Mouse (Mus musculus) gastrocnemius, adult 2 months (tissue): ENCODE results near the gene Pam. TPM values are rescaled to one million over a fixed set of nuclear protein-coding genes. Genes with fewer than 3 reads are reported as not detected.

Experiments
- DNase-seq: peaks from one replicate; pipeline ENCODE4 v3.0.0; 2022
- H3K27ac ChIP-seq: fragments of 200-600 bp; 2 replicates; pipeline ENCODE4 v1.8.1; 2022; ENCODE audit warnings: mild to moderate bottlenecking
- H3K4me3 ChIP-seq: fragments of 200-600 bp; 2 replicates; pipeline ENCODE4 v1.8.1; 2022; ENCODE audit warnings: mild to moderate bottlenecking, moderate library complexity
- CTCF ChIP-seq: fragments of 200-600 bp; IDR thresholded peaks from 2 replicates; pipeline ENCODE4 v1.8.1; 2022; ENCODE audit warnings: antibody characterized with exemption, mild to moderate bottlenecking, moderate library complexity
- intact Hi-C: fragments of 180-260 bp; cut with DNase I; formaldehyde crosslinking; loops from one replicate; pipeline ENCODE4 v1.15.1; 2025
- total RNA-seq, 2 experiments: library from RNA; stranded (reverse); gene quantifications; 2 replicates each; pipeline ENCODE4 v1.2.3; 2021

Pam gene
- total RNA-seq, 2 experiments from 2014 or later: 27.6 to 39.9 TPM

DNA sequence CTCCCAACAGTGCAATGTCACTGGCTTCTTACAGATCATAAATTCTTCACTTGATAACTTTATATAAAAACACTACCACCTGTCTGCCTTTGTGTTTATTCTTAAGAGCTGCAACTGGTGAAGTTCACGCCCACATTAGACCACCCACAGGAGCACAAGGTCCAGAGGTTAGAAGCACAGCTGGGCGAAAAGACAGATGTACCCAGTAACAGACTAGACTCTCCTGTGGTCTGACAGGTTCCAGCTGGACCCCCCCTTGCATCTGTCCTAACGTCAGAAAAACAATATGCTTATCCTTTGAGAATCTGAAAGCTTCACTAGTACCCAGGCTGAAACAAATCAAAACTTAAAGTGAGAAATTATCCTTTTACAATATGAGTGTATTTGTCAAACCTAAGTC lies 44.4 kb downstream of the Pam start:
- Histone ChIP-seq H3K4me3 (no peak overlapping the region), H3K27ac (no peak overlapping the region; the same call in 1 of the 2 replicates)
- intact Hi-C loops: no loop called here
- no peak for TF ChIP-seq CTCF
- DNase-seq: no peak

DNA sequence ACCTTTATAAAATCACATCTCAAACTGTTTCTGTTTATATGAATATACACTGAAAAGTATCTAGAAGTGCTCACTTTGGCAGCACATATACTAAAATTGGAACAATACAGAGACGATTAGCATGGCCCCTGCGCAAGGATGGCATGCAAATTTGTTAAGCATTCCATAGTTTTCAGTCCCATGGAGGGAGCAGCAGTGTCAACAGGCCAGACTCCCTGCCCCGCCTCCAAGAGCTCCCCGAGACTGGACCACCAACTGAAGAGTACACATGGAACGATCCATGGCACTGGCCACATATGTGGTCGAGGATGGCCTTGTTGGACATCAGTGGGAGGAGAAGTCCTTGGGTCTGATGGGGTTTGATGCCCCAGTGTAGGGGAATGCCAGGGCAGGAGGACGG lies 45.7 kb downstream of the Pam start:
- no peak overlapping the region for H3K4me3 ChIP-seq
- H3K27ac ChIP-seq: no peak overlapping the region
- no peak for TF ChIP-seq CTCF
- intact Hi-C loops: no loop called here
- DNase-seq: no peak

DNA sequence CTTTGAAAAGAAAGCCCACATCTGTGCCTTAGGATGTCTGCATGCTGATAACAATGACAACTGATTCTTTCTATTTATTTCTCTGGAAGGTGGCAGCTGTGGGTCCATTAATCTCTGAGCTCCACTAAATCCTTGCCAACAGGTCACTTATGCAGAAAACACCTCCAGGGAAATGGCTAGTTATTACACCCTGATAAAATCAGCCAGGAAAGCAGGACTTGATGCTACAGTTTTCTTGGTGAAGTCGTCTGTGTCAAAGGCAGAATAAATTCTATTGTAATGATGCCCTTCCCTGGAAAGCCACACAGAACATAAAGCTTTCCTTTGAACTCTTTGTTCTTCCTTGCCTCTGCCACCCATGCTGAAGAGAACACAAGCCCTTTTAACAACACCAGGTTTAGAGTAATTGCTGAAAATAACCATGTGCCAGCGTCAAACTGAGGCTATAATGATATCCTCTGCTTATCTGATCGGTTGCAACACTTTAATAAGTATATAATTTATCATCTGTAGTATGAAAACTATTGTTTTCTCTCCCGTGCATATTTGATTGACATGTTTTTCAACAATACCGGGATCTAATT lies 47.1 kb downstream of the Pam start:
- intact Hi-C loops: no loop called here
- Histone ChIP-seq H3K27ac (no peak overlapping the region), H3K4me3 (no peak overlapping the region)
- no peak for TF ChIP-seq CTCF
- DNase-seq: no peak

DNA sequence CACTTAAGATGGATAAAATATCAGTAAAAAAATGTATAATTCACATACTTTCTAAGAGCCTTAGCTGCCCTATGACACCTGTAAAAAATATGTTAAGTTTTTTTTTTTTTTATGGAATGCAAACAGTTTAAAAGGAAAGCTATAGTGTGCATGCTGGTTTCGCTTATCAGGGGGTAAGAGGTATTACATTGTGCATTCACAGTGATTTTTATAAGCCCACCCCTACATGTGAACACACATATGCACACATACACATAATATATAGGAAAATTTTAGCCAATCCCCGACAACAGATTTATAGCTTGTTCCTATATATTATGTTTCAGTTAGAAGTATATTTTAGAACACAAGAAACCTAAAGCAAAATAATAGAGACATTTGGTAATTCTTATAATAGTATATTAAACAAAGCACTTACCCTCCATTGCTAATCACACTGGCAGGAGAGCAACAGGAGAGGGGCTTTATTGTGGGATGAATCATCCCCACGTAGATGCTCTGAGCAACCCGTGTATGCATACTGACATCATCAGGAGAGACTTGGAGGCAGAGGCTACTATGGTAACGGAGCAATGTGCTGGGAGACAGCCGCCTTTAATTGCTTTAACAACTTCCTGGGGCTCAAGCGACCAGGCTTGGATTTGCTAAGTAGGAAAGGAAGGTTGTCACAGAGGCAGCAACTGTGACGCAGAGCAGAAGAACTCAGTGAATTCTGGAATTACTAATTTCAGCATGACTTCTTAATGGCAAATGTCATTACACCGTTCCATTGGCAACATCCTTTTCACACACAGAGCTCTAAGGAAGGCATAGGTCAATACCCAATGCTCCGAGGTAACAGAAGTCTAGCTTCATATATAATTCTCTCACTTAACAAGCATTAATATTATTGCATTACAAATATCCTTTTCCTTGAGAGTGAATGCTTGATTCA lies 47.9 kb downstream of the Pam start:
- intact Hi-C loops: no loop called here
- H3K27ac ChIP-seq: no peak overlapping the region
- H3K4me3 ChIP-seq: no peak overlapping the region

DNA sequence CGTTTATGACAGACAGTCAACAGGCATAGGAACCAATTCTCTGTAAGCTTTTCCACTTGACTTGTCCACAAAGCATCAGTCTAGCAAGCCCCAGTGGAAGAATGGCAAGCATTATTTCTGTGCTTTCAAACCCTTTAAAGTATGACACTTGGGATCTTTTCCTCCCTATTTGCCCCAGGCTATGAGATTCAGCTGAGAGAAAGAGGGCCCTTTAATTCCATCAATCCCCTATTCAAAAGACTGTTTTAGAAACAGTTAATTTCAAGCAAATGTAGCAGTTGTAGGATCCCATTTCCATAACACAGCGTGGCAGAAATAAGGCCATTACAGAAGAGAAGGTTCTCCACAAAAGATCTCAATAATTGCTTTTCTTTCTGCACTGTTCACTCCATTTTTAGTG lies 53.0 kb downstream of the Pam start:
- Histone ChIP-seq H3K27ac (no peak overlapping the region), H3K4me3 (no peak overlapping the region)
- DNase-seq: no peak
- no peak for TF ChIP-seq CTCF
- intact Hi-C loops: no loop called here

More for the DNA sequence above, 47.9 kb downstream of the Pam start:
- no peak for TF ChIP-seq CTCF
- no peak for DNase-seq

DNA sequence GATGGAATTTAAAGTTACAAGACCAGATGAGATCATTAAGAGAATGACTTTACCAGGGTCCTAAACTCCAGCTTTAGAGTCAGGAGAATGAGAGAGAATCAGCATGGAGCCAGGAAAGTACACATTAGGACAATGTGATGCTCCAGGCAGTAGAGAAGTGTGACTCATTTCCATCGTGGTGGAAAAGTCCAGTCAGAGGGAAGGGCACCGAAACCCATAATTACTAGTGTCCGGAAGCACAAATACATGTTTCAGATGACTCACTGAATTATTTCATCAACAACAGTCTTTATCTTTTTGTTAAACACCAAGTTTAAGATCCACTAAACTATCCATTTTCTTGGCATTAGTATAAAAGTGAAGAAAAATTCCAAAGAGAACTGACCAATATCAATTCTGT lies 57.2 kb downstream of the Pam start:
- no peak for DNase-seq
- no peak for TF ChIP-seq CTCF
- Histone ChIP-seq H3K4me3 (no peak overlapping the region), H3K27ac (no peak overlapping the region)
- intact Hi-C loops: no loop called here

DNA sequence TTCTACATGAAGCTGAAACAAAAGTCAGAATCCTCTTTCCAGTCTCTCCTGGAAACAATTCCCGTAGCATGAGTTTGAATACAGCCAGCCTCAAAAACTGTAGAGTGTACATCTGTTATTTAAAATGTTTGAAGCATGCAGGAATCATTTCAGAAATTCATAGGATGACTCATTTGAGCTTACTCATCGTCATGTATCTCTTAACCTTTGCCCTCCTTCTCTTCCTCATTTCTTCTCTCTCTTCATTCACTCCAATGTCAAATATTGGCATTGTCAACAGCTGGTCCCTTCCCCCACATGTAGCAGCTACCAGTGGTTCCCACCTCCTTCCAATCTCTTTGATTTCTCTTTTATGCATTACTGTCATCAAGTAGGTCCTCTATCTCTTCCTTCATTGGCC lies 59.7 kb downstream of the Pam start:
- H3K4me3 ChIP-seq: no peak overlapping the region
- intact Hi-C loops: no loop called here
- TF ChIP-seq CTCF: no peak

DNA sequence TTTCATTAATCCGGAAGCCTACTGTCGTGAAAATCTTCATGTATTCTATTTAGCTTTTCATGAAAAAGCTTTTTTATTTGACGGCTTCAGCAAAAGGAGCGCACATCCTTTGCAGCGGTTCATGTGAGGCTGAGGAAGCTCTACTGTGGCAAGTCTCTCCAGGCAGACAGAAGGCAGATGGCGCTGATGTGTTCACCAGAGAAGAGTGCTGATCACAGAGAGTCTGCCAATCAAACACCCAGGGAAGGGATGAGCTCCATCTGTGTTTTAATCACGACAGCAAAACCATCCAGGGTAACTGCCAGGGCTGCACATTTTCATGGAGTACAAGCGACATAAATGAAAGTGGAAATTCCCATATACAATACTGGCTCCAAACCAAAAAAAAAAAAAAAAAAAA lies 63.6 kb downstream of the Pam start:
- TF ChIP-seq CTCF: no peak
- Histone ChIP-seq H3K4me3 (no peak overlapping the region), H3K27ac (no peak overlapping the region)
- DNase-seq: no peak
- intact Hi-C loops: no loop called here

More for the DNA sequence above, 59.7 kb downstream of the Pam start:
- no peak for DNase-seq
- H3K27ac ChIP-seq: no peak overlapping the region

DNA sequence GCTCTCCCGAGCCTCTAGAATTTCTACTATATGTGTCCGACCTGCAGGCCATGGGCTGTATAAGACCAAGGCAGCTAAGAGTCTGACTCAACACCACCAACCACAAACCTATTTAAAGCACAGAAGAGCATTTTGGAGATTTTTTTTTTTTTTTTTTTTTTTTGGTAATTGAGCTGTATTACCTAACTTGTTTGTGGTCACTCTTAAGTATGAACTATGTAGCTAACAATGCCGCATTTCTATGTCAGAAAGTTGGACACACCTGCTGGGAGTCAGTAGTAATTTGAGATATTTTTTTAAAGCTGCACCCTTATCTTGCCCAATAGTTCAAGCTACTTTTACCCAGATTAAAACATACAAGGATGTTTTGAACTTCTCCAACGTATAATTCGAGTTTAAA lies 66.4 kb downstream of the Pam start:
- intact Hi-C loops: no loop called here
- DNase-seq: no peak
- H3K4me3 ChIP-seq: no peak overlapping the region
- H3K27ac ChIP-seq: no peak overlapping the region
- TF ChIP-seq CTCF: no peak

DNA sequence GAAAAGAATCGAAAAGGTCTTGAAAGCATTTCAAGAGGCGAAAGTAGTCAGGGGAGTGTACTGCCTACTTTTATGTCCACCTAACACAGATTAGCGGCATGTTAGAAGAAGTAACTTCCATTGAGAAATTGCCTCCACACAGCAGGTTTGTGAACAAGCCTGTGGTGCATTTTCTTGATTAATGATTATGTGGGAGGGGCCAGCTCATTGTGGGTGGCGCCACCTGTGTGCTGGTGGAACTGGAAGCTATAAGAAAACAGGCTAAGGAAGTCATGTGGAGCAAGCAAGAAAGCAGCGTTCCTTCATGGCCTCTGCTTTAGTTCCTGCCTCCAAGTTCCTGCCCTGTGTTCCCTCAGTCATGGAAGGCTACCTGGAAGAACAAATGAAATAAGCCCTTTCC lies 67.0 kb downstream of the Pam start:
- no peak for TF ChIP-seq CTCF
- no peak for DNase-seq
- intact Hi-C loops: no loop called here
- no peak overlapping the region for H3K4me3 ChIP-seq
- H3K27ac ChIP-seq: no peak overlapping the region

DNA sequence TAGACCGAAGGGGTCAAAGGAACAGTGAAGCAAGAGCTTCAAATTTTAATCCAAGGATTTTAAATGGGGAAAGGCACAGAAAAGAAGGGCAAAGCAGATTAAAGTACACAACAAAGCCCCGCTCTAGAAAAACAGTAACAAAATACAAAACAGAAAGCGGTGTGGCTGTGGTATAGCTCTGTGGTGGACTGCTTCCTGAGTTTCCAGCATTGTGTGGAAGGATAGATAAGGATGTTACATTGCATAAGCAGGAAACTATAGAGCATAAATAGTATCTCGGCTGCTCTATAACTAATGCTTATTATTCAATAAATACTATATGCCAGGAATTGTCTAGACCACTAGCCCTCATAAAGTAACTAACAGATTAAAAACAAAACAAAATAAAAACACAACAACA lies 67.5 kb downstream of the Pam start:
- Histone ChIP-seq H3K27ac (no peak overlapping the region), H3K4me3 (no peak overlapping the region)
- TF ChIP-seq CTCF: no peak
- intact Hi-C loops: no loop called here
- DNase-seq: no peak

DNA sequence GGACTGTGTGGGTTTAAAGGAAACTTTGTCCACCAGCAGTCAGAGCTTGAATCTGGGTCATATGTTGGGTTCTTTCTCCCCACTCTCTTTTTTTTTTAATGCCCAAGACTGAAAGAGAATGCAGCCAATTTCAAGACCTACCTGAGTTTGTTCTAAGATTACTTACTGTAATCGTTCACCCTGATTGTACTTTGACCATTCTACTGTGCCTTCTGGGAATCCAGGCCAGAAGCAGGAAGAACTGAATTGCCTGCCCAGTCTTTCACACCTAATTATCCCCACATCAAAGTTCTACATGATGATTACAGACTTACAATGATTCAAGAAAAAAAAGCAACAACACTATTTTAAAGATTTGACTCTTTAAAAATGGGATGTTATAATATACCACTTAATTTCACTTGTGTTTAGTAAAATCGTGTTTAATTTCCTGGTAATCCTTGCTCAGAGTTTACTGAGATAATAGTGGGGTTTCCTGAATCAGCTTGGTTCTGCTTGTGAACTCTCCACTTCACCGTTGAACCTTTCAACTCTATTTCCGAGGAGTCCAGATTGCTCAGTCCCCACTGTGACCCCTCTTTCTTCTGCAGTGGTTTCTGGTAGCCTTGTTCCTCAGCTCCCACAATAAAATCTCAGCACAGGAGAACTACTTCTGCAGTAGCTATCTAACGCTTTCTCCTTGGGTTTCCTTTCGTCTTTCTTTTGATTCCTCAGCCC lies 69.4 kb downstream of the Pam start:
- Histone ChIP-seq H3K4me3 (no peak overlapping the region), H3K27ac (no peak overlapping the region)
- DNase-seq: no peak
- intact Hi-C loops: no loop called here
- TF ChIP-seq CTCF: no peak

DNA sequence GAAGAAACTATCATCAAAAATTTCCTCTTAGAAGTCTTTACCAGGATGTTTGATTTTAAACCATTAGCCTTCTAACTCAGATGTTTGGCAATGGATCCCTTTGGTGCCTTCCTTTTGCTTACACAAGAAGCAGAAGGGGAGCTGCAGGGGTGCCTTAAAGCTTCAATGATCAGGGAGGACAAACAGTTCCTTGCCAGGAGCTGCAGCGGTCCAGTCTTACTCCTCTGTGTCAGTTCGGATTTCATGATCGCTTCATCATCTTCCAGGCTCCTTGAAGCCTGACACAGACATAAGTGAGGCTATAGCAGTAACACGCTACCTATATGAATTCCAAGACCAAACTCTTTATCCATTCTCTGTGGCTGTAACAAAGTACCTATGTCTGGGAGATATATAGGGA lies 71.6 kb downstream of the Pam start:
- DNase-seq: no peak
- H3K4me3 ChIP-seq: no peak overlapping the region
- no peak for TF ChIP-seq CTCF
- intact Hi-C loops: no loop called here
- H3K27ac ChIP-seq: no peak overlapping the region
